Mouse (Mus musculus): ENCODE results near the gene Spata16.
"Not testable (repeated sequence)": the region's sequence is repeated elsewhere in the genome, so short reads cannot be mapped to it uniquely, and the experiment has no call there.

The Spata16 gene

DNA sequence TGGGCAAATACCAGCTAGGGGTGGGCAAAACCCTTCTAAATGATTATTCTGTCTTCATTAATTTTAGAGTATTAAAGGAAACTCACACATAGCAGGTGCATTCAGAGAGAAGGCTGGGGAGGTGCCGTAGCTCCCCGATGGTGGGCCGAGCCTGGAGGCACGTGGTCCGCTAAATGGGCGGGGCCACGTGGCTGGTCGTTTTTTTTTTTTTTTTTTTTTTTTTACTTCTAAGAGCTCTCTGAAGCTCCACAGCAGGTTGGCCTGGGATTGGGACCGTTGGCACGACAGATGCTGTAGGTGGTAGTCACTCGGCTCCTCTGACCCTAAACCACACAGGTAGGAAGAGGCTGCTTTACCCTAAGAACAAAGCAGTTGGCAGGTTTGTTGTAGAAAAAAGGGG lies at the start of gene Spata16:
Spata16 (plus strand) TSS at position 219 of the 400 bp plus-strand sequence.
- no peak for DNase-seq (ENCODE audit: low spot score in 2 of 2)

- no peak for DNase-seq (ENCODE audit: low spot score in 2 of 2)
Observed at GRCm38 (mm10) chr3:26604861-26605260, 32.6 kb upstream of the Spata16 start.

- DNase-seq (ENCODE audit: low spot score in 2 of 2) = no peak
Observed at GRCm38 (mm10) chr3:26608531-26608930, 28.9 kb upstream of the Spata16 start.

DNA sequence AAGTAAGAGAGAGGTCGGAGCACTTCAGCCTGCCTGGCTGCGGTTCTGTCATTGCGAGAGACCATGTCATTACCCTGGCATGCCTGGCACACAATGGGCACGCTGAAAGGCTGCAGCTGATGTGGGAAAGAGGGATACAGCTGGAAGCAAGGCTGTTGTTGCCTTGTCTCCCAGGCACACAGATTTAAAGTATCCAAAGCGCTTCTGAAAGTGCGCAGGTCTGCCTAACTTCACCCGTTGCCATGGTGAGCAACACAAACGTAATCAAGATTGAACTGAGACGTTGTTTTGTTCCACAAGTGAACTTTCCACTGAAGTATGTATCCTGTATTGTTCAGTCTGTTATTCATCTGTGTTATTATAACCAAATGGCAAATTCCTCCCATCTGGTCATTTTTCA lies 1.8 kb downstream of the Spata16 start:
- DNase-seq (ENCODE audit: low spot score in 2 of 2) = no peak

DNA sequence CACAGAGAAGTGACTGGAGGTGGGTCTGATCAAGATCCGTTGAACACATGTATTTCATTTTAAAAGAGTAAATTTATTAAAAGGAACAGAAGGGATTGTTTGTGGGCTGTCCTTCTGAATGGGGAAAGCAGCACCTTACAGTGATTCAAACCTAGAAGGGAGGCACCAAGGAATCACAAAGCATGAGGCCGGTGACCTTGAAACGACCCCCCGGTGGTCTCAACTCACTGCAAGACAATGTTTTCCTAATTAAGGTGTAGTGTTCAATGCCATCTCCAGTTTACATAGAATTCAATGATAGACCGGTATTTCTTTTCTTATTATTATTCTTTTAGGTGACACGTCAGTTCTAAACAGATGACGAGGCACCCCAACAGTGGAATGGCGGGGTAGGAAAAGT lies 2.4 kb downstream of the Spata16 start:
- no peak for DNase-seq (ENCODE audit: low spot score in 2 of 2)

DNA sequence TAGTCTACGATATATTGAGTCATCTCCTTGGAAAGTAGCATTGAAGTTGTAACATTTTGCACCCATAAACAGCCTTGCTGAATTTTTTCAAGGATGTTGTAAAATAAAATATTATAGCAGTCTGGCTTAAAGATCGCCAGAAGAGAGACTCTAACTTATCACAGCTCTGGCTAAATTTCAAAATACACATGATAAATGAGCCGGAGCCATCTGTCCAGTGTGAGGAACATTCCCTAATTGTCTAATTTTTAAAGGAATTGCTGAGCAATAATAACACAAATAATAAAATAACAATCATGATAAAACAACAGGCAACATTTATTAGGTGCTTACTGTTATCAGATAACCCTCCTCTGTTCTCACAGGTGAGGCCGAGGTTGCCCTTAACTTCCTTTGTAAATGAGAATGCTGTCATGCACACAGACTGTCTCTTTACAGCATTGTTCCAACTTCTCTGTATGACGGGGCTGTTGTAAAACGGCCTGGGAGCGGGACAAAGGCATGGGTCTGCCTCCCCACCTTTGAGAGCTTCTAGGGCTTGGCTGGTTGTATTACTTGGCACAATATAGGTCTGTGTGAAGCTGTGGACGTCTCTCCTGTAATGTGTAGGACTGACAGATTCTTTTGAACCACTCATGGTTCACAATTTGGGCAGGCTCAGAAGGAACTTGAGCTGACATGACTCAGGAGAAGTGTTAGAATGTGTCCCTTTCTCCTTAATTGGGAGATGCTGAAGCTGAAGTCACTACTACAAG lies 3.1 kb downstream of the Spata16 start:
- DNase-seq (ENCODE audit: low spot score in 2 of 2) = no peak

GRCm38 (mm10) chr3:26641351-26642249 lies 4.2 kb downstream of the Spata16 start:
- no peak for DNase-seq (ENCODE audit: low spot score in 2 of 2)

DNA sequence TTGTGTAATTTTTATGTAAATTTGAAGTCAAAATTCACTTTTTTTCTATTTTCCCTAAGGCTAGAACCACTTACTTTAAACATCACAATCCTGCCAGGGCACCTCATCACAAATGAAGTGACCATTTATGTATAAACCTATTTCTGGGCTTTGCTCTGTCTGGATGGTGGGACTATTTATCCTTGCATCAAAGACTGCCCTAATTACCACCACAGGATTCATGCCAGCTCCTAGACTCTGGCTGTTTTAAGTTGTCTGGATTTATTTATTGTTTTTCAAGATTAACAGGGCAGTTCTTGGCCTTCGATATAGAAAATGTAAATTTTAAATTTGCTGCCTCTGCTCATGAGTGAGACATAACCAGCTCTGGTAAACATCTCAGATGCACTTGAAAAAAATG lies 6.7 kb downstream of the Spata16 start:
- DNase-seq (ENCODE audit: low spot score in 2 of 2) = no peak

DNA sequence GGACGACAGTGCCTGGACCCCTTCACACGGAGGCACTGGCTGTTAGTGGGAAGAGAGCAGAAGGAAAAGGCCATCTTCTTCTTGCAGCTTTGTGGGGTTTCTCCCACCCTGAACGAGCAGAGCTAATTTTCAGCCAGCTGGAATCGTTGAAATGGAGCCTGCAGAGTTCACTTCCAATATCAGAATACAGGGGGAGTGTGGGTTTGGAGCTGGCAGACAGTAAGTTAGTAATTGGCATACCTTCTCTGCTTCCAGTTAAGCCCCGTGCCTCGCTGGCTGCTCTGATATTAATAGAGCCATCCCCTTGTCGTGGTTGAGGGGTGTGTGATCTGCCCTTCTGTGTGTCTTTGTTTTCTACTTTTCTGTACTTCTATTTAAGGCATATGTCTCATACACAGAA lies 9.4 kb downstream of the Spata16 start:
- DNase-seq (ENCODE audit: low spot score in 2 of 2) = no peak

- no peak for DNase-seq (ENCODE audit: low spot score in 2 of 2)
Observed at GRCm38 (mm10) chr3:26685832-26686231, 48.4 kb downstream of the Spata16 start.

DNA sequence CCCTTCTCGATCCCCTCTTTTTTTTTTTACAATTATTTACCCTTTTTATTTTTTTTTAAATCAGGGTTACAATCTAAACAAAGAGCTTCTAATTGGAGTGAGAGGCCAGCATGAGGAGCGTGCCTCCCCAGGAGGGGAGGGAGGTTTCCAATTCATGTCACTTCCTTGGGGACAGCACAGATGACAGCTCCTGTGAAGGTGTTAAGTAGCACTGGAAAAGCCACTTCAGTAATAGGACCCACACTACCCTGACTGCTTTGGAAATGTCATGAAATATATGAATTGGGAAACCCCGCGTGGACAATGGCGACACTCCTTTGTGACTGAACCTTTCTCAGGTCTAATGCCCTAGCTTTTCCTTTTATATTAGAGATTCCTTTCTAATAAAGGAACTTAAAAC lies 72.1 kb downstream of the Spata16 start:
- DNase-seq (ENCODE audit: low spot score in 2 of 2) = not testable (repeated sequence)

DNA sequence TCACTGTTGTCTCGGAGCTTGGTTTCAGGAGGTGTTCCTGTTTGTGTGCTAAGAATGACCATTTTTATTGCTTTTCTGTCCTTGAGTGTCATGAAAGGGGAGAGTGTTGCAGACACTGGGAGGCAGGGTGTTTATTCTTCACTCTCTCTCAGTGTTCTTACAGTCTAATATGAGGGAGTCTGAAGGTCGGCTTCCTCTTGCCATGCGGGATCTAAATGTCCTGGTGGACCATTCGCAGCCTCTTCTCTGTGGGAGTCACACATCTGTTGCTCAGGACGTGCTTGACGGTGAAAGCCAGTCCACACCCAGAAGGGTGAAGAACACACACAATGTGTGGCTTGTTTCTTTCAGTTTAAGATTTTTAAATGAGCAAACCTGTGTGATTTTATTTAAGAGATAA lies 90.1 kb downstream of the Spata16 start:
- no peak for DNase-seq (ENCODE audit: low spot score in 2 of 2)

DNA sequence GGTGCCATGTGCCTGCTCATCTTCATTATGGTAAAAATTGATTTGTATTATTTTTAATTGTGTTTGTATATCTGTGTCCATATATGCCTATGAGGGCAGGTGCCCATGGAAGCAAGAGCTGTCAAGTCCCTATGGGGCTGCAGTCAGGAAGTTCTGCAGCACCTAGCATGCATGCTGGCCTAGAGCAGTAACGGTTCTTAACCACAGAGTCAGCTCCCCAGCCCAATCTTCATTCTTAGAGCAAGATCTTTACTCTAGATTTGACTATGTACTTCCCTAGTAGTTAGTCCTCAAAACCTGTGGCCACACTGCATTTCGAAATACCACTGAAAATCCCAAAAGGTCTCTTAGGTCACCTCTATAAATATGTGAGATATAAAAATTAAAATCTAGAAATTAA lies 113.1 kb downstream of the Spata16 start:
- no peak for DNase-seq (ENCODE audit: low spot score in 2 of 2)

DNA sequence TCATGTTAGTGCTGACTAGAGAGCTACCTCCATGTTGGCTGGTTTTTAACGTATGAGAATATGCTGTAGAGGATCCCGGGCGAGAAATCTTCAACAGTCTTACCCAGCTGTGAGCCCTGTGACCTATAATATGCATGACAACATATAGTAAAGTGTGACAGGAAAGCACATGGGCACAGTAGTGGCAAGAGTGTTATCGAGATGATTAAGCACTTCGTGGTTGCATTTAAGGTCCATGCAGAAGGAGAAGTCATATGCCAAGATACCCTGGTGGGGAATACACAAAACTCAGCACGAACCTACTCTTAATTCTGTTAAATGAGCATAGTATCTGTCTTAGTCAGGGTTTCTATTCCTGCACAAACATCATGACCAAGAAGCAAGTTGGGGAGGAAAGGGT lies 115.0 kb downstream of the Spata16 start:
- no peak for DNase-seq (ENCODE audit: low spot score in 2 of 2)

DNA sequence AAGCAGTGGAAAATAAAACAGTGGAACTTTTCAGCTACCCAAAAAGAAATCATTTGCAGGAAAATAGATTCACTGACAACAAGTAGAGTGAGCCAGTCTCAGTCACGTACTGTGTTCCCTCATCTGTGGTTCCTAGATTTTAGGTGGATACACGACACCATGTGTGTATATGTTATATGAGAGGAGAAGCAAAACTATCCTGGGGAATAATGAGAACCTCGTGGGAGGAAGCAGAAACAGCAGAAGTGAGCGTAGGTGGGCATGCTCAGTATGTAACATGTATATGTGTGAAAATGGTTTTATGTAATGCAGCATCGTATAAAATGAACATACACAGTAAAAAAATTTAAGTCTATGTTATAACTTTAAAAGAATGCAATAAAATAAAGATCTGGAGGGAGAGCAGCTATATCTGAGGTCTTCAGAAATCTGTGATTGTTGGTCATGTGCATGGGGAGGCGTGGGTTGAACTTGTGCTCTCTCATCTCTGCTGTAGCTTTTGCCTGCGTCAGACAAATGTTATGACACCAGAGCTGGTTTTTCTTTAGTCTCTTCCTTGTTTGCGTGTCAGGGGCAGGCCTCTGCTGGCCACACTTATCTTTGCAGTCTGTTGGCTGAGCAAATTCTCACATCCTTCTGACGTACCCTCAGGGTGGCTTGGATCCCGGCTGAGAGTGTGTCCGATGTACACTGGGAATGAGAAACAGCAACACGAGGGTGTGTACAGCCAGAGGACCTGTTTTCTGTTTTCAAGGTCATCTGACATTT lies 156.1 kb downstream of the Spata16 start:
- no peak for DNase-seq (ENCODE audit: low spot score in 2 of 2)

GRCm38 (mm10) chr3:26795851-26796538 lies 158.6 kb downstream of the Spata16 start:
- no peak for DNase-seq (ENCODE audit: low spot score in 2 of 2)

DNA sequence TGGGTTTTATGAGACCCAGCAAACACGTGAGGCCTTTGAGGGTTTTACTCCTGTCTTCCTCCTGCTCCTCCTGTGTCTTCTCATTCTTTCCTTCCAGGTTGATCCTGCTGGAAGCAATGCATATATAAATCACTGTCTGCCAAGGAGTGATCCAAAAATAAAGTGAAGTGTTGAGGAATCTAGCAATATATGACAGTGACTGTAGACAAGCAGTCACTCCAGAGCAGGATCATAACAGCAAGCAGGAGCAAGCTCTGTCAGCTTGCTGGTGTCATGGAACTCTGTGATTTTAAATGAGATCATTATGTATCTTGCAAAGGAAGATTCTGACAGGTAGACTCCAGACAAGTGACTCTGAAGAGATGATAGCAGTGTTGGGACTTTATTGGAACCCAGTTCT lies 159.5 kb downstream of the Spata16 start:
- no peak for DNase-seq (ENCODE audit: low spot score in 2 of 2)

GRCm38 (mm10) chr3:26814307-26814706 lies 176.9 kb downstream of the Spata16 start:
- DNase-seq (ENCODE audit: low spot score in 2 of 2) = no peak

DNA sequence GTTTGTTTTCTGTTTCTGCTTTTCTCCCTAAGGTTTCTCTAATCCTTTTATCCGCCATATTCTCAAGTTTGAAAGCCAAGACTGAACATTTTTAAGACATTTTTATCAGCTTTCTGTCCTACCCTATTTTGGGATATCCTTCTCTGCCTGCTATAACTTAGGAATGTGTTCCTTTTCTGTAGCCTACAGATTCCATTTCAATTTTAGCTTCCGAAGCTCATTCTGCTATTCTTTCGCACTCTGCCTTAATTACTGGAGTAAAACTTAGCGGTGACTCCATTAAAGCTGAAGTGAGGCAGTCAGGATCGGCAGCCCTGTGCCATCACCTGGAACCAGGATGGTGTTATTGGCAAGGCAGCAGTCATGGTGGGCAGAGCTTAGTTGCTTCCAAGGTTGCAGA lies 178.3 kb downstream of the Spata16 start:
- DNase-seq (ENCODE audit: low spot score in 2 of 2) = no peak

GRCm38 (mm10) chr3:26819398-26819797 lies 182.0 kb downstream of the Spata16 start:
- no peak for DNase-seq (ENCODE audit: low spot score in 2 of 2)

GRCm38 (mm10) chr3:26826958-26827839 lies 189.8 kb downstream of the Spata16 start:
- DNase-seq (ENCODE audit: low spot score in 2 of 2) = no peak

Data from urinary bladder, adult 18-20 months (tissue).